Mouse (Mus musculus) liver, postnatal 0 days (tissue): Measurements from ENCODE around the gene Atp10b. TPM values are rescaled to one million over a fixed set of nuclear protein-coding genes. Genes with fewer than 3 reads are reported as not detected.
"Not testable (repeated sequence)": the region's sequence is repeated elsewhere in the genome, so short reads cannot be mapped to it uniquely, and the experiment has no call there.

ENCODE experiments used
- ATAC-seq: fragments of 200-750 bp; cut with Nextera tagmentation; 2 replicates; pipeline ENCODE4 v1.8.0; 2017; ENCODE audit warnings: mild to moderate bottlenecking, moderate library complexity
- DNase-seq: peaks from one replicate; pipeline ENCODE4 v3.0.0-alpha.2; 2016
- H3K27ac ChIP-seq: fragments of 300-500 bp; sonication (generic); 2 replicates; pipeline ENCODE4 v1.5.1; 2014; ENCODE audit warnings: antibody characterized with exemption, moderate library complexity, mild to moderate bottlenecking, low read depth
- H3K27me3 ChIP-seq: fragments of 300-500 bp; sonication (generic); 2 replicates; pipeline ENCODE4 v1.6.1; 2014; ENCODE audit warnings: low read length, control low read depth, mixed read lengths; ENCODE audit not compliant: insufficient read depth
- H3K36me3 ChIP-seq: fragments of 300-500 bp; sonication (generic); replicated peaks from 2 replicates; pipeline ENCODE4 v1.6.1; 2014; ENCODE audit warnings: mild to moderate bottlenecking, control low read depth, low read length, moderate library complexity, mixed read lengths; ENCODE audit not compliant: insufficient read depth
- H3K4me1 ChIP-seq: fragments of 300-500 bp; sonication (generic); 2 replicates; pipeline ENCODE4 v1.6.1; 2014; ENCODE audit warnings: antibody characterized with exemption, mild to moderate bottlenecking, control low read depth; ENCODE audit not compliant: insufficient read depth
- H3K4me2 ChIP-seq: fragments of 300-500 bp; sonication (generic); 2 replicates; pipeline ENCODE4 v1.6.1; 2014; ENCODE audit warnings: low read depth, mild to moderate bottlenecking, low read length, moderate library complexity, mixed read lengths
- H3K4me3 ChIP-seq: fragments of 300-500 bp; sonication (generic); 2 replicates; pipeline ENCODE4 v1.5.1; 2014; ENCODE audit warnings: low read depth, low read length
- H3K9ac ChIP-seq: fragments of 300-500 bp; sonication (generic); replicated peaks from 2 replicates; pipeline ENCODE4 v1.6.1; 2014; ENCODE audit warnings: mild to moderate bottlenecking, moderate library complexity
- H3K9me3 ChIP-seq: fragments of 300-500 bp; sonication (generic); 2 replicates; pipeline ENCODE4 v1.6.1; 2016; ENCODE audit warnings: mild to moderate bottlenecking, control low read depth, low read length, mixed read lengths
- CTCF ChIP-seq: sonication (generic); IDR thresholded peaks from 2 replicates; pipeline ENCODE4 v1.5.1; 2016; ENCODE audit warnings: antibody characterized with exemption, low read depth
- EP300 ChIP-seq: IDR thresholded peaks from 2 replicates; pipeline ENCODE4 v1.6.1; 2016; ENCODE audit warnings: antibody characterized with exemption, low read depth, mild to moderate bottlenecking
- WGBS: fragments of 180-500 bp; shearing (Covaris S2); extraction: QIAGEN DNeasy Blood & Tissue Kit; methylation state at CpG from one replicate; pipeline ENCODE4 v1.1.7; 2014; ENCODE audit not compliant: insufficient replicate concordance; 5-methylcytosine and 5-hydroxymethylcytosine counted together
- polyA plus RNA-seq: library from polyadenylated mRNA; unstranded; fragments of >200 nt; fragmentation: Nextera tagmentation; extraction: Ambion mirVana; gene quantifications from 2 replicates; pipeline ENCODE4 v1.2.1, GENCODE M21; 2015

The Atp10b gene
- polyA plus RNA-seq = not detected in 2 replicates

GRCm38 (mm10) chr11:43149577-43149976 is at the start of gene Atp10b:
TSS of gene Atp10b (plus strand) at chr11:43149877.
- Histone ChIP-seq H3K9ac (no peak within 1 kb of the TSS), H3K4me3 (no peak within 1 kb of the TSS), H3K4me1 (no peaks in the 10 kb centered on the region), H3K27me3 (no peaks in the 10 kb centered on the region), H3K4me2 (no peak within 1 kb of the TSS), H3K27ac (no peak within 1 kb of the TSS), H3K36me3 (no peaks in the 10 kb centered on the region), H3K9me3 (no peaks in the 10 kb centered on the region)
- DNase-seq (no peak), ATAC-seq (no peak)
- WGBS = 62% methylated on average over 1 of the region's 1 CpGs
- TF ChIP-seq CTCF = no peak
- no peak for TF ChIP-seq EP300

- Histone ChIP-seq H3K27me3 (no peaks in the 10 kb centered on the region), H3K9ac (no peak overlapping the region), H3K4me1 (no peaks in the 10 kb centered on the region), H3K4me2 (no peak overlapping the region), H3K36me3 (no peaks in the 10 kb centered on the region), H3K27ac (no peak overlapping the region), H3K9me3 (no peaks in the 10 kb centered on the region), H3K4me3 (no peak overlapping the region)
- WGBS = 36% methylated on average over 1 of the region's 1 CpGs
- no peak for TF ChIP-seq CTCF
- TF ChIP-seq EP300 = no peak
- no peak for DNase-seq
- ATAC-seq = no peak
These were observed 48.3 kb upstream of the Atp10b start for GRCm38 (mm10) chr11:43101357-43101756.

- Histone ChIP-seq H3K27ac (no peak overlapping the region), H3K36me3 (no peaks in the 10 kb centered on the region), H3K4me2 (no peak overlapping the region), H3K9ac (no peak overlapping the region), H3K27me3 (no peaks in the 10 kb centered on the region), H3K9me3 (no peaks in the 10 kb centered on the region), H3K4me1 (no peaks in the 10 kb centered on the region), H3K4me3 (no peak overlapping the region)
- ATAC-seq (no peak), DNase-seq (no peak)
- 64% methylated on average over 4 of the region's 4 CpGs for WGBS
- TF ChIP-seq EP300 = no peak
- TF ChIP-seq CTCF = no peak
These were observed 23.7 kb upstream of the Atp10b start for GRCm38 (mm10) chr11:43125908-43126477.

- not testable (repeated sequence) for H3K9me3 ChIP-seq, H3K4me1 ChIP-seq, H3K9ac ChIP-seq, H3K4me2 ChIP-seq, DNase-seq, ATAC-seq, H3K4me3 ChIP-seq, H3K27ac ChIP-seq, H3K27me3 ChIP-seq, H3K36me3 ChIP-seq
- 71% methylated on average over 12 of the region's 12 CpGs for WGBS
These were observed 23.1 kb upstream of the Atp10b start for GRCm38 (mm10) chr11:43126573-43126972.

- ATAC-seq (no peak), DNase-seq (no peak)
- H3K36me3 ChIP-seq = no peaks in the 10 kb centered on the region
- no peaks in the 10 kb centered on the region for H3K9me3 ChIP-seq
- no peak overlapping the region for H3K4me2 ChIP-seq
- 76% methylated on average over 1 of the region's 1 CpGs for WGBS
- no peaks in the 10 kb centered on the region for H3K27me3 ChIP-seq
- H3K4me3 ChIP-seq = no peak overlapping the region
- H3K27ac ChIP-seq = no peak overlapping the region
- H3K4me1 ChIP-seq = no peaks in the 10 kb centered on the region
- H3K9ac ChIP-seq = no peak overlapping the region
- no peak for TF ChIP-seq EP300
- no peak for TF ChIP-seq CTCF
These were observed 8.4 kb upstream of the Atp10b start for GRCm38 (mm10) chr11:43141296-43141695.

- ATAC-seq = no peak
- WGBS = 63% methylated on average over 1 of the region's 1 CpGs
- H3K4me2 ChIP-seq = no peak overlapping the region
These were observed 6.9 kb upstream of the Atp10b start for GRCm38 (mm10) chr11:43142811-43143210.

GRCm38 (mm10) chr11:43144178-43144577 is 5.5 kb upstream of the Atp10b start:
- H3K4me1 ChIP-seq = no peaks in the 10 kb centered on the region
- no peaks in the 10 kb centered on the region for H3K9me3 ChIP-seq
- TF ChIP-seq CTCF (no peak), EP300 (no peak)
- no peak overlapping the region for H3K4me3 ChIP-seq
- ATAC-seq = no peak
- no peaks in the 10 kb centered on the region for H3K27me3 ChIP-seq
- H3K9ac ChIP-seq = no peak overlapping the region
- no peak overlapping the region for H3K4me2 ChIP-seq
- no peak for DNase-seq
- H3K27ac ChIP-seq = no peak overlapping the region
- WGBS = 71% methylated on average over 1 of the region's 1 CpGs
- H3K36me3 ChIP-seq = no peaks in the 10 kb centered on the region

More at GRCm38 (mm10) chr11:43142811-43143210, 6.9 kb upstream of the Atp10b start:
- H3K27ac ChIP-seq = no peak overlapping the region
- H3K9ac ChIP-seq = no peak overlapping the region
- TF ChIP-seq CTCF (no peak), EP300 (no peak)
- no peaks in the 10 kb centered on the region for H3K36me3 ChIP-seq
- no peaks in the 10 kb centered on the region for H3K9me3 ChIP-seq
- no peak overlapping the region for H3K4me3 ChIP-seq
- no peaks in the 10 kb centered on the region for H3K4me1 ChIP-seq
- DNase-seq = no peak
- H3K27me3 ChIP-seq = no peaks in the 10 kb centered on the region

GRCm38 (mm10) chr11:43144882-43145281 is 4.8 kb upstream of the Atp10b start:
- H3K9ac ChIP-seq, DNase-seq, H3K36me3 ChIP-seq, H3K4me1 ChIP-seq, H3K9me3 ChIP-seq, H3K4me3 ChIP-seq, ATAC-seq, H3K27ac ChIP-seq, H3K27me3 ChIP-seq, H3K4me2 ChIP-seq: not testable (repeated sequence)
- 36% methylated on average over 2 of the region's 2 CpGs for WGBS
